Mouse (Mus musculus) cerebellum, adult (tissue): Measurements from ENCODE around the gene Fam3a.

Experiments used
- ATAC-seq: cut with Nextera tagmentation; 2 replicates; pipeline ENCODE4 v1.9.2; 2017; ENCODE audit warnings: mild to moderate bottlenecking, moderate library complexity, mixed read lengths; ENCODE audit not compliant: insufficient number of reproducible peaks, low FRiP score, low TSS enrichment

Gene Fam3a

DNA sequence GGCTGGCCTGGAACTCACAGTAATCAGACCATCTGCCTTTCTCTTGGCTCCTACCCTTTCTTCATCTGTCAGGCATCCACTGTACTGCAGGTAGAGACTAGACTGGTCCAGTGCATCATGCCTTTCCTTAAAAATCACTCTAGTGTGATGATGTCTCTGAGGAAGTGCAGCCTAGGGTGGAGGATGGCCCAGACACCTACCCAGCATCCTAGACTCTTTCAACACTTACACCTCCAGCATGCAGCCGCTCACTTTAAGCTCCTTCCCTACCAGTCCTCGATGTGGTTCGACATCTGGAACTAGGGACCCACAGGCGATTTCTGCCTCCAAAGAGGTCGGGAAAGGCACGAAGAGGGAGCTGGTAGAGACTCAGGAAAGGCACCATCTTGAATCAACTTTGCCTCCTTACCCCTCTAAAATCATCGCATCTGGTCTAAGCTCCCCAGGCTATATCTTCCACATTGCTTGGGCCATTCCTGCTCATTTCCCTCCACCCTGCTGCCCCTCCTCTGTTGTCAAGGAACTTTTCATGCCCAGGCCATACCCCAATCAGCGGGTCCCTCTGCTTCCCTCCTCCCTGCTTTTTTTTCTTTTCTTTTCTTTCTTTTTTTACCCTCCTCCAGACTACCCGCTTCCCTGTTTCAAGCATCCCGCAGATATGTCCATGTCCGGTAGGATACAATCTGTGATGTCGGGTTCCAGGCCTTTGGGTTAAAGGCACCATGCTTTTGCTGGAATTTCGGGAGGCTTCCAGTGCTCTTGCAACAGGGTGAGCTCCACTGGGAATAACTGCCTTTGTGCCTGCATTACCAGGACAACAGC, 40.2 kb downstream of the Fam3a start:
- no peak for ATAC-seq
